Mouse (Mus musculus) G1E (cell line): ENCODE data around the gene Pla2g2c. TPM values are rescaled to one million over a fixed set of nuclear protein-coding genes. Genes with fewer than 3 reads are reported as not detected.

Source experiments
- ATAC-seq: 2 replicates; pipeline ENCODE4 v1.8.0; 2016; ENCODE audit warnings: mild to moderate bottlenecking; ENCODE audit not compliant: insufficient number of reproducible peaks, poor library complexity, low FRiP score, severe bottlenecking; ENCODE audit errors: extremely low read depth
- DNase-seq: peaks from one replicate; pipeline ENCODE4 v3.0.0; 2012; ENCODE audit warnings: low spot score
- H3K27me3 ChIP-seq: 2 replicates; pipeline ENCODE4 v1.6.1; 2012; ENCODE audit warnings: mild to moderate bottlenecking, low read length, inconsistent platforms; ENCODE audit not compliant: insufficient read depth
- H3K36me3 ChIP-seq: replicated peaks from 2 replicates; pipeline ENCODE3; 2012; ENCODE audit warnings: mild to moderate bottlenecking, inconsistent platforms
- H3K4me1 ChIP-seq: 2 replicates; pipeline ENCODE4 v1.6.1; 2012; ENCODE audit warnings: low read depth, low read length, inconsistent platforms, mixed read lengths; ENCODE audit not compliant: insufficient read depth
- H3K4me3 ChIP-seq: 2 replicates; pipeline ENCODE4 v1.5.1; 2012; ENCODE audit warnings: low read depth, mild to moderate bottlenecking, inconsistent platforms, low read length, moderate library complexity, mixed read lengths
- H3K9me3 ChIP-seq: replicated peaks from 2 replicates; pipeline ENCODE4 v1.6.1; 2012; ENCODE audit warnings: inconsistent platforms
- CTCF ChIP-seq: IDR thresholded peaks from 2 replicates; pipeline ENCODE4 v1.5.1; 2012; ENCODE audit warnings: low read depth, low read length, inconsistent platforms, mixed read lengths
- GATA1 ChIP-seq: IDR thresholded peaks from 2 replicates; pipeline ENCODE4 v1.6.1; 2012; ENCODE audit warnings: borderline replicate concordance, low read length, inconsistent platforms, mixed read lengths
- GATA2 ChIP-seq: IDR thresholded peaks from 2 replicates; pipeline ENCODE4 v1.6.1; 2012; ENCODE audit warnings: low read depth, low read length, inconsistent platforms, borderline replicate concordance
- POLR2AphosphoS5 ChIP-seq: IDR thresholded peaks from 2 replicates; pipeline ENCODE4 v1.6.1; 2012; ENCODE audit warnings: low read depth, low read length, inconsistent platforms; ENCODE audit not compliant: insufficient replicate concordance
- TAL1 ChIP-seq: conservative IDR thresholded peaks from 2 replicates; pipeline ENCODE4 v1.6.1; 2012; ENCODE audit warnings: low read depth, low read length, inconsistent platforms, mixed read lengths
- polyA plus RNA-seq: library from polyadenylated mRNA; stranded (reverse); fragments of >175 nt; gene quantifications from 2 replicates; pipeline ENCODE4 v1.2.3, GENCODE M21; 2012
- total RNA-seq, 2 experiments: library from RNA; stranded (forward) in 1 of 2; stranded (reverse) in 1 of 2; fragments of 200-1000 nt in 1 of 2; fragments of >200 nt in 1 of 2; fragmentation: Nextera tagmentation in 1 of 2; gene quantifications; 2 replicates each; pipeline ENCODE4 v1.2.3; 2014 to 2017

The Pla2g2c gene
- total and polyA plus RNA-seq, 3 experiments: 0.16 TPM; not detected in 2

DNA sequence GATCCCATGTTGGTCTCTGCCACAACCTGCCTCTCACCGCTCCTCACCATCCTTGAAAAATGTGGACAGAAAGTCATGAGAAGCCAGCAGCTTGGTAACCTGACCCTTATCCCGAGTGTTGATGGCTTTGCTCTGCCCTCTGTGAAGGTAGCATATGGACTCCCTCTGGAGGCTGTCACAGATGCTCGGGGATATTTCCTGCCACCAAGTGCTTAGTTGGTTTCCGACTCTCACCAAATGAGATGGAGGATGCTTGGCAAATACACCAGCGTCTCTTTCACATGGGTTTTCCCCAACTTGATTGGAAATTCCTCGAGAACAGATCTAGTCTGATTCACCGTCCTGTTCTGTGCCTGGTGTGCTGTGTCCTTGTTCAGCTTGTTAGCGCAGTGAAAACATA is 12.0 kb upstream of the Pla2g2c start:
- Histone ChIP-seq H3K9me3 (peaks cover 64% of the 10 kb centered on the region), H3K27me3 (no peaks in the 10 kb centered on the region)
- no peak for ATAC-seq

DNA sequence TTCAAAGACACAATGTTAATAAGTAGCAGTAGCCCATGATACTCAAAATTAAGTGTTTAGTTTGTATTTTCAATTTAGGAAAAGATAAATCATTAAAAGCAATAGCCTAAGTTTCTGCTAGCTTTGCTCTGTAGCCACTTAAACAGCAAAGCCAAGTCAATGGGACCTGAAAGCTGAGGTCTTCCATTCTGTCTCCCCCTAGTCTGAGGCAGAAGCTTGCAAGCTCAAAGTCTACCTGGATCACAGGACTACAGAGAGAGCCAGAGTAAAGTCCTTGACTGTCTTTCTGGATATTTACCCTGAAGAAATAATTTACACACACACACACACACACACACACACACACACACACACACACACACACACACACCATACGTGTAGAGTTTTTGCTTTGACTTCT is 10.4 kb upstream of the Pla2g2c start:
- ATAC-seq (no peak), DNase-seq (no peak)
- Histone ChIP-seq H3K27me3 (no peaks in the 10 kb centered on the region), H3K4me1 (no peaks in the 10 kb centered on the region), H3K36me3 (no peaks in the 10 kb centered on the region), H3K4me3 (no peak overlapping the region), H3K9me3 (peaks cover 57% of the 10 kb centered on the region)
- TF ChIP-seq GATA2 (no peak), GATA1 (no peak), CTCF (no peak), TAL1 (no peak), POLR2AphosphoS5 (no peak)

More for the DNA sequence above, 12.0 kb upstream of the Pla2g2c start:
- TF ChIP-seq CTCF (no peak), GATA1 (no peak), GATA2 (no peak), POLR2AphosphoS5 (no peak), TAL1 (no peak)
- Histone ChIP-seq H3K4me3 (no peak overlapping the region), H3K4me1 (no peaks in the 10 kb centered on the region), H3K36me3 (no peaks in the 10 kb centered on the region)
- no peak for DNase-seq

DNA sequence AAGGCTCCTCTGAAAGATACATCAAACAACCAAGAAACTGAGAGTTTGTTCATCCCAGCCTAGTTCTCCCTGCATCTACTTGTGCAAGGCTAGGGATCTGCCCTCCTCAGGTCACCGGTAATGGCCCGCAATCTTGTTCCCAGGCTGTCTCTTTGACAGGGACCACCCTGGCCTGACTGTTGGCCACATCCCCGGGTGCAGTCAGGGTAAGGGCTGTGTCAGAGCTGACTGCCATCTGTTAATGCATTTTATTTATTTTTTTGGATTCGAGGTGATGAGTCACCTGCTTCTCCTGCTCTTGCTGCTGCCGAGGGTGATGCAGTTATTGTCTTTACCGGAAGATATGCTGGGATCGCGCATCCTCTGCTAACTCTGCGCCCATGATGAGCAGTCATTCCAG is 7.9 kb upstream of the Pla2g2c start:
- ATAC-seq (no peak), DNase-seq (no peak)
- Histone ChIP-seq H3K36me3 (no peaks in the 10 kb centered on the region), H3K4me3 (no peak overlapping the region), H3K4me1 (no peaks in the 10 kb centered on the region), H3K9me3 (peaks cover 61% of the 10 kb centered on the region), H3K27me3 (no peaks in the 10 kb centered on the region; the same call in 1 of the 2 replicates)
- no peak for TF ChIP-seq GATA1
- TF ChIP-seq POLR2AphosphoS5: no peak
- no peak for TF ChIP-seq TAL1
- TF ChIP-seq CTCF: no peak
- TF ChIP-seq GATA2: no peak

DNA sequence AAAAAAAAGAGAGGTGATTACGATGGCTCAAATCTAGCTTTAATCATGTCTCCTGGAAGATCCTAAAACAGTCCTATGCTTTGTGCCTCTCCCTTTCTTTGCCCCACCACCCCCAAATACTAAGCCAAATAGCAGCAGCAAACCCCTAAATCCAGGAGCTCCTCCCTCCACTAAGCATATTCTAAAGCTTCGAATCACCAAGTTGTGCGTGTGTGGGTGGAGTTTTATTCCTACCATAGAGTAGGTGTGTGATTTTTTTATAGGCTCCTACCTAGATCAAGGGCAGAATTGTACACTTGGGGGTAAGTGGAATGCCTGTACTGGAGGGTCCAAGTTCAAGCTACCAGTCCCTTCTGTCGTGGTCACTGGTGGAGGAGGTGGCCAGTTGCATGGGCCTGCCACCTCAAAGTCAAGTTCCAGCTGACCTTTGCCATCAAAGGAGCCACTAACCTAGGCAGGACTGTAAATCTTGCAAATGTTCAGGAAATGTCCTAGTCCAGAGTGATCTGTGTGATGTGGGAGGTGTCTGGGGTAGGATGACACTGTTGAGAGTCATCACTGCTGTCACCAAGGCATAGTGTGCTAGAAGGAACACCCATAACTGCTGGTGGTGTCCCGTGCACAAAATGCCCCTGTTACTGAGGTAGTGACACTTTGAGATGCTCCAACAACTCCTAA is 5.9 kb upstream of the Pla2g2c start:
- ATAC-seq: no peak
- no peak overlapping the region for H3K4me3 ChIP-seq
- peaks cover 65% of the 10 kb centered on the region for H3K9me3 ChIP-seq
- no peaks in the 10 kb centered on the region; the same call in 1 of the 2 replicates for H3K27me3 ChIP-seq
- no peaks in the 10 kb centered on the region for H3K36me3 ChIP-seq
- DNase-seq: no peak
- H3K4me1 ChIP-seq: no peaks in the 10 kb centered on the region
- TF ChIP-seq POLR2AphosphoS5 (no peak), GATA1 (no peak), GATA2 (no peak), TAL1 (no peak), CTCF (no peak)

DNA sequence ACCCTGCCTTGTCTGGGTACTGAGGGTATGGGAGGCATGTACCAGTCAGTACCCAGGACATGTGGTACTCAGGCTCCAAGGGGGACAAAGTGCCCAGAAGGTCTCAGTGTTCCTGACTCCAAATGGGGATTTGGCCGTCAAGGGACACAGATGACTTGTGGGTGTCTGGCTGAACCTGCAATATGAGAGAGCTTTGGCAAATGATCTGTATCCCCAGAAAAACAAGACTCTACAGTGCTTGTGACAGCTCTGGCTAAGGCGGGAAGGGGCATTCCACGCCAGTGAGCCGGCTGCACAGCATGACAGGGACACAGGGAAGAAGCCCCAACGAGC is 5.4 kb upstream of the Pla2g2c start:
- DNase-seq: no peak
- Histone ChIP-seq H3K36me3 (no peaks in the 10 kb centered on the region), H3K4me1 (no peaks in the 10 kb centered on the region), H3K27me3 (no peaks in the 10 kb centered on the region; the same call in 1 of the 2 replicates), H3K9me3 (peaks cover 70% of the 10 kb centered on the region), H3K4me3 (no peak overlapping the region)
- ATAC-seq: no peak
- TF ChIP-seq GATA1: no peak
- no peak for TF ChIP-seq TAL1
- TF ChIP-seq POLR2AphosphoS5: no peak
- TF ChIP-seq CTCF: no peak
- TF ChIP-seq GATA2: no peak

DNA sequence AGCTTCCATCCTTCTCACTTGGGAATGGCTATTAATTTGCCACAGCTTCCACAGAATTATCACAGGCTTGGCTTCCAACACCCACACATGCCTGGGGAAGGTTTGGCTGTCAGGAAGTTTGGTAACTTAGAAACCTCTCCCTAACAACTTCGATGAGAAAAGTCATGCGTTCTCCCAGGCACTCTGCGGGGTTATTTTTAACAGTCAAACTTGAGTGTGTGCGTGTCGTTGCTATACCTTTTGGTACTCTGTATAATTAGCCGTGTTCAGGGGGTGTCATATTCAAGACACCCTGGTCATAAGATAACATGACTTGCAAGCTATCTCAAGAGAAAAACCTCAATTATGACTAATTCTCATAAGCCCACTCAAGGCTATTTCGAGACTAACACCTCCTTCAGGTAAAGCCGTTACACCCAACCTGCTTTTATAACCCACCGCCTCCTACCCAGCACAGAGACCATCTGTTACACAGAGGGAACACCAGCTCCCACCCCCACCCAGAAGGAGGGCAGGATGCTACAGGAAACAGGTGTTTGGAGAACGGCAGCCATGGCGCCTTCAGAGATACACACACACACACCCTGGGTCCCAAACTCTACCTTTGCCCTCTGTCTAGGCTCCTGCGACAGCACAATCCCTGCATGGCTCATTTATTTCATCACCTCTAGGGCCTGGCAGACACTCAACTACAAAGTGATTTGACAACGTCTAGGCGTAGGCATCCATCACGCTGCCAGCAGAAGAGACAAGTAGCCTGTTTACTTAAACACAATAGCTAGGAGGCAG is 905 bp upstream of the Pla2g2c start:
- no peaks in the 10 kb centered on the region for H3K4me1 ChIP-seq
- no peak for DNase-seq
- H3K9me3 ChIP-seq: peaks cover 88% of the 10 kb centered on the region
- H3K4me3 ChIP-seq: no peak overlapping the region
- H3K27me3 ChIP-seq: no peaks in the 10 kb centered on the region; the same call in 1 of the 2 replicates
- H3K36me3 ChIP-seq: no peaks in the 10 kb centered on the region
- no peak for ATAC-seq
- TF ChIP-seq GATA2 (no peak), CTCF (no peak), TAL1 (no peak), GATA1 (no peak), POLR2AphosphoS5 (no peak)
